Mouse (Mus musculus) right cerebral cortex, adult 18-20 months (tissue): ENCODE data around the gene Hsp90b1.
"Not testable (repeated sequence)": the region's sequence is repeated elsewhere in the genome, so short reads cannot be mapped to it uniquely, and the experiment has no call there.

ENCODE experiments used
- DNase-seq: peaks from one replicate; pipeline ENCODE4 v3.0.0; 2022; ENCODE audit warnings: mixed read lengths

Hsp90b1 gene

DNA sequence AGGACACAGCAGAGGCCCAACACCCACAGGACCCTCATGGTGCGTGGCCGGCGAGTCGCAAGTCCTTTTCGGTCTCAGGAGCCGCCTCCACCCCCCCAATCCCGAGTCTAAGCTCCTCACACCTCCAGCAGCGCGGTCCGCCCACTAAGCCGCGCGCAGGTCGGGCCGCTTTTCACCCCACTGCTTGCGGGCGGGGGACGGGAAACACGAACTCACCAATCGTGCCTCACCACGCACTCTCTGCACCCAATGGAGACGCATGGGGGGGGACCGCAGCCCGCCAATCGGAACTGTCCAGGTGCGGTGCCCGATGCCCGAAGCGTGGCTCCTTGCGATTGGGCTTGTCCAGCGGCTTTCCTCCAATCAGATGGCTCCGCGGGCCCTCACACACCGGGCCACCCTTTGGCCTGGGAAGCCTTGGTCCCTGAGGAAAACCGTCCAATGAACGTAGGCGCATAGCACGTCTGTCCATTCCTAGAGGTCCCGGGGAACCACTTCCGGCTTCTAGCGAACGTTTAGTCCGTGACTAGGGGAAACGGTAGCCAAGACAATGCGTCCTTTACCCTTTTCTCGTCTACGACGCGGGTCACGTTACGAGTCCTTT is at the start of gene Hsp90b1, which contains the start of gene Ttc41:
Gene Hsp90b1, minus strand, starts transcription at position 192 of the 604 bp plus-strand sequence.
Gene Ttc41, plus strand, starts transcription at position 494 of the 604 bp plus-strand sequence.
- DNase-seq: peak; percentile 100

DNA sequence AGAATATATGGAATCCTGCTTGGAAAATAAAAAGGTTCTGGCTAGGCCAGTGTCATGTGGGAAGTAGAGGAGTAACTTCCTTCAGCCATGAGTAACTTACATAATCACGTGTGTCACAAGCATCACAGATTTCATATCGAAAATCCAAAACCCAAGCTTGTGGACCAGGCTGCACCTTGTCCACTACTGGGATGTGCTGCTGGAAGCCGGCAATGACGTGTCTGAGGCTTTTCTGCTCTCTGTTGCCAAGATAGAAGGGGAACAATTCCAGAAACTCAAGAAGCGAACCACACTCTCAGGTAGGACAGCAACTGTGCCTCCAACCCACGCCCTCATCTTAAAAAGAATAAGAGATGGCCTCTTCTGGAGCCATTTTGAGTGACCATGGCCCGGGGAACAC is 39.0 kb upstream of the Hsp90b1 start:
- DNase-seq: no peak

DNA sequence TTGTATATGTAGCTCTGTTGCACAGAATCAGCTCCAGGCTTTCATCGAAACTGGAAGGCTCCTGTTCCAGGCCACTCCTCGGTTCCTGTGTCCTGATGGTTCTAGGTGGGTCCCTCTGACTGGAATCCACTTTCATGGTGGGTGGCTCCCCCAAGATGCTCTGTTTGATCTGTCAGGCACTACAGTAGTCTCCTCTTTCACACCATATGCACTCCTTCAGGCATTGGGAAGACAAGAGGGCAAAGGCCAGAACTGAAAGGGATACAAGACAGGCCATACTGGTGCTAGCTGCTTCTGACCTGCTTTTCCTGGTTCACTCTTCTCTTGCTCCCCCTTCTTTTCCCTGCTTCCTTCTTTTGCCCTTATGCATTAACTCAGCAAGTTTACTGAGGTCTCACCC is 37.6 kb upstream of the Hsp90b1 start:
- no peak for DNase-seq

DNA sequence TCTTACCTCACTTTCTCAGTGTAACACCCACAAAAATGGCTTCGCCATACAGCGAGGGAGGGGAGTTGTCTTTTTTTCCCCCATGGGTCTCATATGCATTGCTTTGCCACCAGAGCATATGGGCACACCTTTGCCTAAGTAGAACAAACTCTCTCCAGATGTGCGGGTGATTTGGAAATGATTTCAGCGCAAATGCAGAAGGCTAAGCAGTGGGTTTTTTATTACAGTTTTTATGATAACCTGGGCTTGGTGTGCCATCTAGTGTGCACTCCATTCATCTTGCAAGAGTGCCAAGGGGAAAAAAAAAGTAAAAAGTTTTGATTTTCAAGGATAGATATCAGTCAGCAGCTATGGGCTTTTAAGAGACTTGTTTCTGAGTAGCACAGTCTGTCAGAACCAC is 29.7 kb upstream of the Hsp90b1 start:
- no peak for DNase-seq

DNA sequence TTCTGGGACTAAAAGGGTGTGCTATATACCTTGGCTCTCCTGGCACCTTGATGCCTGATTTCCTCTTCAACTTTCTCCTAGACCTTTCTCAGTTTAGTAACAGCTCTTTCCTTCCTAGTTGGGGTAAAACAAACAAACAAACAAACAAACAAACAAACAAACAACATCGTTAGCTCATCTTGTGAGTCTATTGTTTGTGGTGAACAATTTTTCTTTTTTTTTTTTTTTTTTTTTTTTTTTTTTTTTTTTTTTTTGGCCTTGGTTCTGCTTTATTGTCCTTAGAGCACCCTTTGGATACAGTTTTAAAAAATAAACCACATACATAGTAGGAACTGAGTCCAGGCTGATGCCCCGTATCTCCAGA is 26.2 kb upstream of the Hsp90b1 start:
- DNase-seq: no peak

GRCm38 (mm10) chr10:86730823-86731499 is 25.7 kb upstream of the Hsp90b1 start:
- peak; percentile 82 for DNase-seq

- no peak for DNase-seq
Observed at GRCm38 (mm10) chr10:86728176-86728575, 22.9 kb upstream of the Hsp90b1 start.

- DNase-seq: peak; percentile 55
Observed at GRCm38 (mm10) chr10:86727548-86727980, 22.3 kb upstream of the Hsp90b1 start.

DNA sequence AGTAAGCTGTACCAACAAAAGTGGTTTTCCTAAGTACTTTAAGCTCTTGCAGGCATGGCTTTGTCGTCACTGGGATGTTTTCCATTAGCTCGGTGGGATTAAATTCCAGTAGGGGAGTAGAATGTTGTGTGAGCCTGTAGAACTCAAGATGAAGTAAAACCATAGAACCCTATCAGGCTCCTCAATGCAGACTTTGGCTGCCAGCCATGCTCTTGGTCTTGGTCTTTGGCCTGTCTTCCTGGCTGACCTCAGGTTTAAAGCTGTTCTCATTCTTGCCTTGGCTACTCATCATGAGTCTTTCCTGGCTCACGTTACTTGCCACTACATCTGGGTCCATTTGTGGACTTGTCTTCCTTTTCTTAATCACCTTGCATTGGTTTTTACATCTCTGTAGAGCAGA is 6.8 kb upstream of the Hsp90b1 start:
- DNase-seq: no peak

DNA sequence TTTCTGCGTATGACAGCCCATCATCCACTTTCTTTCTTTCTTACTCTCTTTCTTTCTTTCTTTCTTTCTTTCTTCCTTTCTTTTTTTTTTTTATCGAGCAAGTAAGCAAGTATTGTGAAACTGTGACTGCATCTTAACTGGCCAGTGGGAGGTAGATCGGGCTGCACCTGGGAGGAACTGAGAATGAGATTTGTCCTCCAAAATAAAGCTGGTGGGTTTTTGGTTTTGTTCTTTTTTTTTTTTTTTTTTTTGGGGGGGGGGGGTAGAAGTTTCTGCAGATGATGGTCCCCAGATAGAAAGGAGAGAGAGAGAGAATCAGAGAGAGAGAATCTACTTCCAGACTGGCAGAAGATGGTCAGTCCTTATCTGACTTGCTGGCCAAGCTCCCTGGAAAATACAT is 1.8 kb upstream of the Hsp90b1 start:
- no peak for DNase-seq

- peak; percentile 83 for DNase-seq
Observed at GRCm38 (mm10) chr10:86705922-86706752, 828 bp upstream of the Hsp90b1 start.

- peak; percentile 26 for DNase-seq
Observed at GRCm38 (mm10) chr10:86704589-86705191, 619 bp downstream of the Hsp90b1 start.

DNA sequence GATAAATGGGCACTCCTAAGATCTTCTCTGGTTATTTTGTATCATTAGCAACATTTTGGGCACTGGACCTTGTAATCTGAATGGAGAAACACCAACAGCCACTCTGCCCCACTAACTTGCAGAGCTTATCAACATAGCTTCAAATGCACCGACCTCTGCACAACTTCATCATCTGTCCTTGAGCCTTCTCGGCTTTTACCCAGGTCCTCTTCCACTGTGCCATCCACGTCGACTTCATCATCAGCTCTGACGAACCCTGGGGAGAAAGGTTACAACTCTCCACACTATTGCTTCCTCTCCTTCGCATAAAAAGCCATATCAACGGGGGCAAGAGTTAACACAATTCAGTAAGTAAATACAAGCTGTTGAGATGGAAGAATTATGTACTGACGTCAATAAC is 1.2 kb downstream of the Hsp90b1 start:
- no peak for DNase-seq

GRCm38 (mm10) chr10:86703375-86703774 is 1.9 kb downstream of the Hsp90b1 start:
- DNase-seq: no peak

DNA sequence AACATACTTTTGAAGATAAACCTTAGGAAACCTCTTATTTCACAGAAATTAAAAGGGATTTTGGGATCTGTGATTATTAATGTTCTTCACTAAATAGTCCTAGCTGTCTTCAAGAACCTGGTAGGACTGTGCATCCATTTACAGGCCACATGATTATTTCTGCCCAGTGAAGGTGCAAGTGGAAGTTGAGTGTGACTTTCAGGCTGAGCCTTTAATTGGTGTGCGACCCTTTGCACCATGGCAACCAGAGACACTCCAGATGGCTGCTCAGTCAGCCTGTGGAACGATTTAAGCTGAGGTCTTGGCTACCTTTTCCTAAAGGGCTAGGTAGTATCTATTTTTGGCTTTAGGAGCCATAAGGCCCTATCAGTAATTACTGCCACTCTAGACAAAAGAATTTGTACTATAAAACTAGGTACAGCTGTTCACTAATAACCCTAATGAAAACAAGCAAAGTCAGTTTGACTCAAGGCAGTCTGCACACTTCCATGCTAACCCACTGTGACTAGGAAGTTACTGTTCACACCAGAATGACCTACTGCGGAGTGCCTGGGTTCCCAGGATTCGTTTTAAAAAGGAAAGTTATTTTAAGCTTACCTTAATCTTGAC is 2.9 kb downstream of the Hsp90b1 start:
- DNase-seq: no peak

DNA sequence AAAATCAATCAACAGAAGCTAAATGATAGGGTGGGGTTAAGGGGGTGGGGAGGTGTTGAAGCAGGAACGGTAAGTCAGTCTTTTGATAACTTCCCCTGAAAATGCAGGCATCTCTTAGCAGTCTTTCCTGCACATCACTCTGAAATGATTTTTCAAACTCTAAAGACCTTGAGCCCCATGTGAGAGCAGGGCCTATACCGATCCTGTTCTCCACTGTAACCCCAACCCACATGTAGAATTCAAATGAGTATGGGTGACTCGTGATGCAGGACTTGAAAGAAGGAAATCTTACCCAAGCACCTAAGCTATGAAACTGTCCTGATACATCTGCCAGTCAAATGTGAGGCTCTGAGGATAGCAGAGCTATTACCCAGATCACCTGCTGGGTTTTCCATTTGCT is 4.3 kb downstream of the Hsp90b1 start:
- DNase-seq: no peak

GRCm38 (mm10) chr10:86700251-86700650 is 5.1 kb downstream of the Hsp90b1 start:
- DNase-seq: no peak

DNA sequence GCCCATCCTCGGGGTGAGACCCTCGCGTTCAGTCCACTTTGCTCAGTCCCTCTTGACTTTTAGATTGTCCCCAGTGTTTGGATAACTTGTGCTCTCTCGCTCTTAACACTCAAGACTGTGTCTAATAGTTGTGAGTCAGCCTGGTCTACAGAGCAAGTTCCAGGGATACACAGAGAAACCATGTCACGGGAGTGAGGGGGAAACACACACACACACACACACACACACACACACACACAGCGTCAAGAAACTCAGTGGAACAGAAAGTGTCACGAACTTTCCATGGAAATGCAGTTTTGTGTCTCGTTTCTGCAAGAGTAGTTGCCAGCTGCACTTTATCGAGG is 19.3 kb downstream of the Hsp90b1 start:
- not testable (repeated sequence) for DNase-seq

DNA sequence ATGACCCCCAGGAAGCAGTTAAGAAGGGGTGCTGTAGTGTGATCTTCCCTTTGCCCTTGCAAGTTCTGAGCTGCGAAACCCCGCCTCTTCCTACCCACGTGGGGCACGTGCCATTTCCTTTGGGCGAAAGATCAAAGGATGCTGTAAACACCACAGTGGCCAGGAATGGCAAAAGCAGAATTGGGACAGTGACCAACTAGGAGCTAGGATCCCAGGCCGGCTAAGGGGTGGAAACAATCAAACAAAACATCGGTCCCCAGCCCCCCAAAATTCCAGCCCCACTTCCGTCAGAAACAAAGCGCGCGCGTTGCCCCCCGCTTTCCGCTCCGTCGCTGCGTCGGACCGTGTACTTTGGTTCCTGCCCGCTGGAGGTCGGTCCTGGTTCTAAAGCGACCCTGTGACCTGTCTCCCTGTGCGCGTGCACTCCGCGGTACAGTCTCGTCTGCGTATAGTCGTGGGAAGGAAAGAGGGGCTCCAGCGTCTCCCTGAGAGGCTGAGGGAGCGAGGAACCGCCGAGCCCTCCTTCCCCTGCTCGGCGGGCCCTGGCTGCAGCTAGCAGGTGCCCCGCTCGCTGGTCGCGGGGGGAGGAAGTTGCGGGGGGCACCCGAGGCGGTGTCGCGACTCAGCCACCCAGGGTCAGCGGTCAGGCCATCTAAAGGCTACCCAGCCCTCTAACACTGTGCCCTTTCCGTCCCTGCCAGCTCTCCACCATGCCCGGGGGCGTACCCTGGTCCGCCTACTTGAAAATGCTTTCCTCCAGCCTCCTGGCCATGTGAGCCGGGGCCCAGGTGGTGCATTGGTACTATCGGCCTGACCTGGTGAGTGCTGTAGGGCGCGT is 19.9 kb downstream of the Hsp90b1 start:
- peak; percentile 72 for DNase-seq

DNA sequence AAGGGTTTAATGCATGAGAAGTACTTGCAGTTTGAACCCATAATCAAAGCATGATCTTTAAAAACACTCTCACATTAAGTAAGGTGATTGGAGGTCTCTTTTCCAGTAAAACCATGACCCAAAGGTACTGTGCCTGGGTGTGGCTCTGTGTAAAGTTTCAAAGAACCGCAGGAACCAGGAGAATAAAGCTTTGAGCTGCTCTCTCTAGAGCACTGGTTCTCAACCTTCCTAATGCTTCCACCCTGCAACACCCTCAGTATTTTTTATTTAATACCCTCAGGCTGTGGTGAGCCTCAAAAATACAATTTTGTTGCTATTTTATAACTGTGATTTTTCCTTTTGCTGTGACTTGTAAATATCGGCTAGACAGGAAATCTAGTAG is 20.5 kb downstream of the Hsp90b1 start:
- DNase-seq: not testable (repeated sequence)

DNA sequence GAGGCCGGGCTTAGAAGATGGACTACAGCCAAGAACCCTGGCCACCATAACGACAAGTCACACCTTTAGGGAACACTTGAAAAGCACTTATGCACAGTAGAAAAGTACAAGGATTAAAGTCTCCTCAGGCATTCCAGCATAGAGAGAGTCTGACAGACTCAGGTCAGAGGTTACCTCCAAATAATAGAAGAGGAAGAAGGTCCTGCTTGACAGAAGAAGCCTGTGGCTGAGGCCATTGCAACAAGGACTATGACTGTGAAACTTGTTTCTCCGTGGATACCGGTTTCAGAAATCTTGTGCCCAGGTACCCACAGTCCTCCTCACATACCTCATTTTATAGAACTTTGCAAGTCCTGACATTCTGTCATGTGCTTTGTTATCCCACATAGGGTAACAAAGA is 34.8 kb downstream of the Hsp90b1 start:
- DNase-seq: not testable (repeated sequence)
